Mouse (Mus musculus) 416B (cell line): ENCODE measurements at regions not wholly inside any gene's neighbourhood (a gene's known extent, or its start where the extent isn't known, plus 50 kb on each side); places are given as distances from the start of the nearest gene placed in this dataset.

Source experiments
- DNase-seq: peaks from one replicate; pipeline ENCODE4 v3.0.0; 2011; ENCODE audit warnings: low read depth

DNA sequence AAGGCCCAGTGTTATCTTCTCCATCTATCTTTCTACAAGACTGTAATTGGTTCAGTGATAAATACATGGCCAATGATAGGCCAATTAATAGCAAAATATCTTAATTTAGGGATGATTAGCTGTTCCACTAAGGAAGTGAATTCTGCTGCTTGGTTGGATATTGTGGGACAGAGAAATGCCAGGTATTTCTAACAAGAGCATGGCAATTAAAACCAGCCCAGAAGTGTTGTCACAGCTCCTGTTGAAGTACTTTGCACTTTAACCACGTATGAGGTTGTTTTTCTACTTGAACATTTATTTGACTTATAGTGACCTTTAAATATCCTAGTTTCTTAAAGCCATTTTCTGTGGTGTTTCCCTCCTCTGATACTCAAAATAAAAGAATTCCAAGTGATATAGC, 65.7 kb upstream of the Acsl4 start:
- no peak for DNase-seq

DNA sequence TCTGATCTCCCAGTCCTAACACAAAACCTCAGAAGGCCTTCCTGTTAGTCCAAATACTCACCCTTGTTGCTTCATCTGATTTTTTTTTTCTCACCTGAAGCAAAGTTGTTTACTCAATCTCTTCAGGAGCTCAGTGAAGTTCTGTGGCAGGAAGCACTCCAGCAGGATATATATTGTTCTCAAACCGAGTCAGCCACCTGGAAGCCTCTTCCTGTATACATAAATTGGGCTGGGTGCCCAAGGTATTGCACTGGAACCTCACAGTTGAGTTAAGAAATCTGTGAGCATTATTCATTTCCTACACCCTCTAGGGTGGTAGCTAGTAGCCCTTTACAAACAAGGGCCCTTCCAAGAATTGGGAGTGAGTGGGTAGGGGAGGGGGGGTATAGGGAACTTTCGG, 73.8 kb upstream of the Acsl4 start:
- no peak for DNase-seq

DNA sequence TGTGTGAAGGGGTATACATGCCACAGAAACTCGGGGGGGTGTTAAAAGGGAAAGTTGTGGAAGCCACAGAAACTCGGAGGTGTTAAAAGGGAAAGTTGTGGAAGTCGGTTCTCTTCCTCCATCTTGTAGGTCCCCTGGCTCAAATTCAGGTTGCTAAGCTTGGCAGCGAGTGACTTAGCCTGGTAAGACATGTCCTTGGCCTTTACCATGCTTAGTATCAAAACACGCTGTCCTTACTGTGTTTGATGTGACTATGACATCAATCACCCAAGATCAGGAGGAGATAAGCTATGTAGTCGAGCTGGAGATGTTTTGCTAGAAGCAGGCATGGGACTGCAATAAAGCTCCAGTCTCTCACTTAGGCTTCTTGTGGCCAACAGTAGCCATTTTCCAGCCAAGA, 74.4 kb upstream of the Acsl4 start:
- DNase-seq = no peak

DNA sequence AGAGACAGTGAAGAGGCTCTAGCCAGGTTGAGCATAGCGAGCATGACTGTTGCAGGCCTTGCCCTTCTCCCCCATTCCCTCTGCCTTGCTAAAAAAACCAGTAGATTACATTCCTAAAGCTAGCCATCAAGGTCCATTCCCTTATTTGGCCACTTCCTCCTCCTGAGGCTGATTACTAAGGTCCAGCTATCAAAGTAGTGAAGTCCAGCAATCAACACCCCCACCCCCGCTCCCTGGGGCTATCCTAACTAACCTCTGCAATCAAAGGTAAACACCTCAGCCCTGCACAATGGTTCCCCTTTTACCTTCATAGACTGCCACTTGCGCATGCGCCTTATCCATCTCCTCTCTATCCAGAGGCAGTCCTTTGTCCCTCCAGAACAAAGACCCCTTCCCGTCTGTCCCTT, 77.5 kb upstream of the Acsl4 start:
- DNase-seq = no peak

DNA sequence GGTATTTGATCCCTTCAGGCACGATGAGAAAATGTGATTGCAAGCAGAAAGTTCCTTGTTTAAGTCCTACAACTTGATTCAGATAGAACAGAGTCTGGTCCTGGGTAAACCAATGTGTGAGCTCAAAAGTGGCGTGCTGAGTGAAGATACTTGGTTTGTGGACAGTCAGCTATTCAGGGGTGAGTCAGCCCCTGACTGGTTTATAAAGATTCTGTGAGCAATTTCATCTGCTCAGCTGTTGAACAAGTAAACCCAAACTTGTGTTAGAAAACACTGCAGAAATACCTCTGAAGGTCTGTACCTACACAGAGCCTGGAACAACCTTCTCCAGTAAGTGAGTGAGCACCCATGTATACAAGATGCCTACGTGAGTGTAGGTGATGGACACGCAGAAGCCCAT, 78.1 kb upstream of the Acsl4 start:
- DNase-seq = no peak

DNA sequence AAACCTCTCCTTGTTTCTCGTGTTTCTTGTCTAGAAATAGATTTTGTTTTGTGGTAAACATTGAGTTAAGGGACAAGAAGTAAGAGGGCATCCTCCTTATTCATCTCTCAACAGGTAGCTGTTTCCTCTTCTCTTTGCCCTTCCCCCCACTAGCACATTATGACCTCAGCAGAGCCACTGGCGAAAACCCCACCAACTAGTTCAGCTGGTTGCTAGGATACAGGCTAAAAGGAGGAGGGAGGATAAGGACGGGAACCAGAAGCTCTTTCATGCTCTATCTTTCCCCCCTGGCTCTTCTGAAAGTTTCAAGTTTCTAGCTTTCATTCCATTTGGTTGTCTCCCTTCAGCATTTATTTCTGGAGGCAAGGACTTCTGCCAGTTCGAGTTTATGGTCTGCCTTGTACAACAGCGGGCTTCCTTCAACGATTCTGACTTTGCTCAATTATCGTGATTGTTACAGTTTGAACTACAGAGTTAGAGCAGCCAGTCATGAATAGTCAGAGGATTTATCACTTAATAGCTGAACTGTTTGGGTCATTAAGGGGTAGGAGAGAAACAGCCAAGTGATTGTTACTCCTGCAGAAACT, 78.8 kb upstream of the Acsl4 start:
- no peak for DNase-seq

DNA sequence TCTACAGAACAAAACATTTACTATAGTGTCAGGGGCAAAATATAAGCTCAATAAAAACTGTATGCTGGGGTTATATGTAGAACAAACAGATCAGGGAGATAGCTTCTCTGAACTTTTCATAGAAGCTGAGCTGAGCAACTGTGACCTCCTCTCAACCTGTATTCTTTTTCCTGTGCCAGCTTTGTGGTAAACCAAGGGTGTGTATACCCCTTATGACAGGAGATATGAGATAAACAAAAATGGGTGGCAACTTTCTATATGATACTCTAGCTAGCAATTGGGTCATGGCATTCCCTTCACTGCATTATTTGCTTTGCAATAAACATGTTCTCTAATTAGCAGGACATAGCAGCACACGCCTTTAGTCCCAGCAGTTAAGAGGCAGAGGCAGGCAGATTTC, 79.7 kb upstream of the Acsl4 start:
- DNase-seq = no peak

DNA sequence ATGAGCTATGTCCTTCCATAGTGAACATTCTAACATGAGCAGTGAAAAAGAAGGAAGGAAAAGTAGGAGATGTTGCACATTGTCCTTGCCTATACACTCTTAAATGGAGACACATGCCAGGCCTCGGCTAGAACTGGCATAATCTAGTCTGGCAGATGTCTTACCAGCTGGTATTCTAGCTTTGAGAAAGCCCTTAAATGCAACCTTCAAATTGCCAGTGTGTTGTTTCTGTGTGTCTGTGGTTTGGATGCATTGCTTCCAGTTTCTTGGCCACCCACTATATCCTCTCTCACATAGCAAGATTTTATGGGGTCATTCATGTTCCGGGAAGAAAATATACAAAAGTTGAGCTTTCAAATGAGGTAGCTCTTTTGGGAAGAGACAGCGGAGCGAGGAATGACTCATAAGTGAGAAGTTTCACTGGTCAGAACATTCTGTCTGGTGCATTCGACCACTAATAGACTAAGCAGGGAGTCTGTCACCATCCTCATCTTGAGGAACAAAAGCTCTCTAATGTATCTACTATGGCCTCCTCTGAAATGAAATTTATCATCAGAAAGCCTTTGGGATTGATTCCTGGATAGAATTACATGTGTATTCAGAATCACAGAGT, 91.0 kb upstream of the Acsl4 start:
- DNase-seq = no peak

DNA sequence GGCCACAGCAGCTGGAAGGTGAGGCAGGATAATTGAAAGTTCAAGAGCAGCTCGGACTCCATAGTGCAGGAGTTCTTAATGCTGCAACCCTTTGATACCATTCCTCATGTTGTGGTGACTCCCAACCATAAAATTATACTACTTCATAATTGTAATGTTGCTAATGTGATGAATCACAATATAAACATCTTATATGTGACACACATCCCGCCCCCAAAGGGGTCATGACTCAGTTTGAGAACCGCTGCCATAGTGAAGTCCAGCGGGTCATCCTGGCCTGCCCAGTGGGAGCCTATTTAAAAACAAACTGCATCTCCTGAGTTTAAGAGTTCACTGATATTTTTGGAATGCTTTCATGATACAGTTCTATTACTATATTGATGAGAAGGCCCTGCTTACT, 97.7 kb upstream of the Acsl4 start:
- DNase-seq = no peak

DNA sequence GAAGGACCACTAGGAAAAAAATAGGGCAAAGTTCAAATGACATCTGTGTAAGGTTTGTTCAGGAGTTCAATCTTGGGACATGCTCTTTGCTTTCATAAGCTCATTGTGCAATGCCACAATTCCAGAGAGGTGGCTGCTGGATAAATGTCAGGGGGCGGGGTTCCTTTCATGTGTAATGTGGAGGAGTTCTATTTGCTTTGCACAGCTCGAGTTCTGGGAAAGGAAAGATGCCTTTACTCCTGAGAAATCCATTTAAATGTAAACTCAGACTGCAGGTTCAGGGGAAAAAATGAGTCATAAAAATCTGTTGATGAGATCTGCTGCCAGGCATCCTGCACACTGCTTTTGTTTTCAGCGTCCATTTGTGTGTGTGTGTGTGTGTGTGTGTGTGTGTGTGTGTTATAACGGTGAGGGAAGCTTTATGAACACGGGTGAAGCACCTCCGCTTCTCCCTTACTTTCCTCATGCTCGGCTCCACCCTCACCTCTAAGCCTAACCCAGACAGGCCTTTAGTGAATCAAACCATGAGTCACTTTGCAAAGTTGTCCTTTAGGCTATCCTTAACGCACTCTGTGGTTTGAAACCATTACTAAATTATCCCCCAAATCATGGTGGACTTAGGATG, 99.9 kb upstream of the Acsl4 start:
- peak; percentile 26 for DNase-seq

DNA sequence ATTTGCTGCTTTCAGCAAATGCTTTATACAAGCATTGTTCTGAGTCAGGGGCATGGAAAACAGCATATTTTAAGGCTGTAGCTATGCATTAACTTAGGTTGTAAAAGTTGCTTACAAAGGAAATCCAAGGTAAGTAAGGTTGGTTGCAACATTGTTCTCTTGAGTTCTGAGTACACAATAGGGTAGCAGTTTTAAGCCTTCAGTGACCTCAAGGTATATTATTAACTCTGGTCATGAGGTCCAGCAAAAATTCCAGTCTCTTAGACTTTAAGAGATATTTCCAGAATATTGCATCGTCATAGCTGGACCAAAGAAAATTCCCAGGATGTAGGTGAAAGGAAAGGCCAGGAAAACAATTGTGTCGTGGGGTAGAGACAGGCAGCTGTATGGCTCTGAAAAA, 110.8 kb upstream of the Acsl4 start:
- DNase-seq = no peak

DNA sequence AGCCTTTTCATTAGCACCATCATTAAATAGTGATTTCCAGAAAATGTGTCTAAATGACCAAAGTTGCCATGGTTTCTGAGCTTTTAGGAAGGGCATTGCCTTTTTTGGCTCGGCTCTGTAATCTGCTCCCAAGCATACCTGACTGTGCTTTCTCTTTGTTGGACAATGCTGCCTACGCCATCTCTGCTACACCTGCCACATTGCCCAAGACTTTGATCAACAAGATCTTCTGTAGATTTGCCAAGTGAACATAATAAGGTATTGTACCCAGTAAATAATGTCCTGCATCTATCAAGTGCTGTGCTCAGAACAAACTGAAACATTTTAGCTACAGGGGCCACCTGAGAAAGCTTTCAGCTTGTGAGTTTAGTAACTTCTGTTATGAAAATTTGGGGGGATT, 114.6 kb upstream of the Acsl4 start:
- no peak for DNase-seq

DNA sequence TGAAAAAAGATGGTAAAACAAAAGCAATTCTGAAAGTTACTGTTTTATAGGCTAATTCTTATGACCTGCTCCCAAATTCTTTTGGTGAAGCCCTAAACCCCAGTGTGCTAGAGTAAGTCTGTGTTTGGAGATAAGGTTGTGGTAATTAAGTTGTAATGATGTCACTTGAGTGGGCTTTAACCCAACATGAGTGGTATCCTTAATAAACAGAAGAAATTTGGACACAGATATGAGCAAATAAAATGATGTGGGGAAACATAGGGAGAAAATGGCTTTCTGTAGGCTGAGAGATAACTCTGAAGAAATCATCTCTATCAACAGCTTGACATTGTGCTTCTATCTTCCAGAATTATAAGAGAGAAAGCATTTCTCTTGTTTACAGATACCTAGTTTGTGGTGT, 117.1 kb upstream of the Acsl4 start:
- no peak for DNase-seq

DNA sequence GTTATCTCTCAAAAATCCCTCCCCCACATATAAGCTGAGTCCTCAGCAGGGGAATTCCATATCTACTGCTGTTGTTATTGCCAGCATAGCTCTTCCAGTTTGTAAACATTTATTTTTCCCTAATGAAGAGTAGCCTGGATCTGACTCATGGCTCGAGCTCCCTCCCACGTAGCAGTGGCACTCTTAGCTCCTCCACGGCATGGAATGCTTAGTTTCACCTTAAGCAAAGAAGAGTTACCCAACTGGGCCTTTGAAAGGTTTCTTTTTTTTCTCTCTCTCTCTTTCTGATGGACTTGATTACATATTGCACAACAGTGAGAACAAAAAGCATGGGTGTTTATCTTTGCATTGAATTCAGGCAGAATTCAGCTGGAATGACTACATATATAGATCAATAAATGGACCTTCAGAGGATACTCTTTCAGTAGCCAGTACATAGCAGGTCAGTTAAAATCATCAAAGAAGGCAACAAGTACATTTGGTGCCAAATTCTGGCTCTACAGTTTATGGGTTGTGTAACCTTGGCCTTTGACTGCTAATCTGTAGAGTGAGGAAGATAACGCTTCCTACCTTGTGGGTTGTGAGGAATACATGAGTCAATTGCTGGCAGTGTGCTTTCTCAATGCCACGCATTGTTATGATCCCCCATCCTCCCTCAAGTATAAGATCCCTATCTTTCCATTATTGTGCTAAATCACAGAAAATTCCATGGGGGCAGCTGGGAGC, 126.2 kb upstream of the Acsl4 start:
- peak; percentile 68 for DNase-seq

DNA sequence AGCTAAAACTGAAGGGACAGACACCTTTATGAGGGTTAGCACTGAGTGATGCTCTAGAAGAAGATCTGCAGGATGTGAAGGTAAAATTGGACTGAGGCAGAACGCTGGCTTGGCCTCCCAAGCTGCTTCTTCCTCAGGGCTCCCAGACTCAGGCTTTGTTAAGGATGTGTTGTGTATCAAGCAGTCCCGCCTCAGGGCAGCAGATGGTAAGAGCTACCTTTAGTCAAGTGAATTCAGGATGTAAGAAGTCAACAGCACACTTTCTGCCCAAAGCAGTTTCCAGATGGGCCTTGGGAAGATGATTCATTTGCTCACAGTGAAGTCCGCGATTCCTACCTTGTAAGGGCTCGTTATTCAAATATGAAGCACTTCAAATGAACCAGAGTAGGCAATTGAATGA, 126.9 kb upstream of the Acsl4 start:
- no peak for DNase-seq

DNA sequence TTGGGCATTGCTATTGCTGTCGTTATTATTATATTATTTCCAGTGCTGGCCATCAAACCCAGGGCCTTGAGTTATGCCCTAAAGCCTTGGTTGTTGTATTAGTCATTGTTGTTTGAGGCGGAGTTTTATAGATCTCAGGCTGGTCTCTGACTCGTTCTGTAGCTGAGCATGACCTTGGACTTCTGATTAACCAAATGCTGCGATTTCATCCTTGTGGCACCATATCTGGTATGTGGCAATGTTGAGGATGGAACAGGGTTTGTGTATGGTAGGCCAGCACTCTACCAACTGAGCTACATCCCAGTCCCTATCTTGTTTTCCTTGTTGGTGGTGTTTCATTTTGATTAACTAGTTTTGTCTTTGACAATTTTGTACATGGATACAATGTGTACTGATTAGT, 130.7 kb upstream of the Acsl4 start:
- DNase-seq = peak; percentile 41

DNA sequence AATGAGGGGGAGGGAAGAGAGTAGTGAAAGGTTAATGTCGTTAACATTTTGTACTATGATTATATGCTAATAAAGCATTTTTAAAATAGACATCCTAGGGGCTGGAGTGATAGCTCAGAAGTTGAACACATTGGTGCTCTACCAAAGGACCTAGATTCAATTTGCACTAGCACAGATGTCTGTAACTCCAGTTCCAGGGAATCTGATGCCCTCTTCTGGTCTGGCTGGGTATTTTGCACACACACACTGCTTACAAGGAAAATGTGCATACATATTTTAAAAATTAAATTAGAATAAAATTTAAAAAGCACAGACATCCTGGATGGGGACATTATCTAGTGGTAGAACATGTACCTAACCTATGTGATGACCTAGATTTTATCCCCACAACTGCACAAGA, 136.6 kb upstream of the Acsl4 start:
- DNase-seq = peak; percentile 54

DNA sequence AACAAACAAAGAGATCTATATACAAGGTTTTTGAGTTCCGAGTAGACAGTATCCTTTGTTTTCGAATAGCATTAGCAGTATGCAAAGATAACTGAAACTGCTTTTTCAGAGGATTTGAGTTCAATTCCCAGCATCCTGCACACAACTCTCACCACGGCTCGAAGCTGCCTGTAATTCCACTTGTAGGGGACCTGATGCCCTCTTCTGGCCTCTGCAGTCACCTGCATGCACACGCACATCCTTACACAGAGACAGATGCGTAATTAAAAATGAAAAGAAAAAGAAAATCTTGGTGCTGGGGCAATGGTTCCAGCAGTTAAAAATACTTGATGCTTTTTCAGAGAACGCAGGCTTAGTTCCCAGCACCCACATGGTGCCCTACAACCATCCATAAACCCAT, 139.6 kb upstream of the Acsl4 start:
- peak; percentile 49 for DNase-seq

DNA sequence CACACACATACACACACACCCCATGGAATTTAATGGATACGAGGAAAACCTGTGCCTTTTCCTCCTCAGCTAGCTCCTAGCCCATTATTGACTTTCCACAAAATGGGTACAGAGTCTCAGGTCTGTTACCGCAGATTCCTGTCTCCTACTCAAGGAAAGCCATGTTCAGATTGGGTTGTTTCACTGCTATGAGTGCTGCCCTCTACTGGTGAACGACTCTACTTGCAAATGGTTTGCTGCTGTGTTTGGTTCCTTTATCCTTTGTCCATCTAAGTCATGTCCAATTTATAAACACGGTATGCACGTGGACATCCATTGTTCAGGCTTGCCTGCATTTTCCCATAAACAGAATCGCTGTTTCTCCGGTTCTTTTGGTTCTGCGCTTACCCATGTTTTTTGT, 144.4 kb upstream of the Acsl4 start:
- peak; percentile 68 for DNase-seq

DNA sequence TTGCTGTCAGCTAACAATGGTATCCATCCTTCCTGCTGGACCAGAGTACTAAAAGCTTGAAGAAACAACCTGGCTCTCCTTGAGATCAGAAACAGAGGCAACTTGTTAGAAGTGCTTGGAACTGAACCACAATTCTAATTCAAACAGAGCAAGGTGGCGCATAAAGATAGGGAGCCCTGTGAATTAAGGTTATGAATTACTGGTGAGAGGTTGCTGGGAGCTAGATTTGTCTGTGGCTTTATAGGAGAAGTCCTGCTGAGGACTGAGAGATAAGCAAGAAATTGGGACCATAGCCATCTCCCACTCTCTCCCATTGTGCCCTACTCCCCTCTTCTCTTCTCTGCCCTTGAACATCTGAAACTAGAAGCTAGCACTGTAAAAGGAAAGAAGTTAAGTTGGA, 145.2 kb upstream of the Acsl4 start:
- no peak for DNase-seq

DNA sequence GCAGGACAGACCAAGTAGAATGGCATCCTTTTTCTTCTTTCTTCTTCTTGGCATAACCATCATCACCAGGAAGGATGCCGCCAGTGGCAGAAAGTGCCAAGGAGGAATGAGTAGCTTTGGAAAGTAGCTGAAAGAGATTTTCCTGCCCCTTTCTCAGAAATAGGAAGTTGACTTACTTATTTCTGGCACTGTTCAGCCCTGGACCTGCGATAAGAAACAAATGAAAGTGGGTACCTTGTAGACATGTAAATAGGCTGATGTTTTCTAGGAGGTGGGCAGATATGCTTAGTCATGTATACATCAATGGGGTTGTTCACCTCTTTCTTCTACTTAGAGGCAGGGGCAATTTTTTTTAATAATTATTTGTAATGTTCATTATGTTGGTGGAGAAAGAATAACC, 145.3 kb upstream of the Tmem164 start:
- DNase-seq = no peak

DNA sequence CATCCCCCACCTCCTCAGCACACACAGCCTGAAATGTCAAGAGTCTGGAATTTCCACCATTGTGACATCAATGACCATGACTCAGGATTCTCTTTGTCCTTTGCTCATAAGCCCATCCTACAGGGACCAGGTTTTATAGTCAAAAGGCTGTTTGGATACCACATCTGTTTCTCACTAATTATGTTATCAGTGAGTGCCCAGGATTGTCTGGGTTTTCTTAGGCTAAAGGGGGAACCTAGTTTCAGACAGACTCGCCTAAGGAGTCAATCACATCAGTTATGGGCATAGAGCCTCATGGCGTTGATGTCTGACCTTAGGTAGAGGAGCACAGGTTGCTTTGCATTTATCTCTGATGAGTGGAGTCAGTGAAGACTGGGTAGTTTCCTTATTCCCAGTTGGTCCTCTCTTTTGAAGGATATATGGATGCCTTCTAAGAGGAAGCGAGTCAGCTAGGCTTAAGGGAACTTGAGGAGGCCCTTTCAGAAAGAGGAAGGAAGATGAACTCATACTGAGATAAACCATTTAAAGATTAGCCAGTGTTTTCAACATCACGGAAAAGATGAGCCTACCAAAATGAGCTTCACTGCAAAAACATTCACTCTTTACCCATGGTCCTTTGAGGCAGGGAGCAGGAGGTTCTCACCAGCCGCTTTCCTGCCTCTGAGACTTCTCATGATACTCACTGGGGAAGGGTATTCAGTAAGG, 143.8 kb upstream of the Tmem164 start:
- DNase-seq = peak; percentile 82

DNA sequence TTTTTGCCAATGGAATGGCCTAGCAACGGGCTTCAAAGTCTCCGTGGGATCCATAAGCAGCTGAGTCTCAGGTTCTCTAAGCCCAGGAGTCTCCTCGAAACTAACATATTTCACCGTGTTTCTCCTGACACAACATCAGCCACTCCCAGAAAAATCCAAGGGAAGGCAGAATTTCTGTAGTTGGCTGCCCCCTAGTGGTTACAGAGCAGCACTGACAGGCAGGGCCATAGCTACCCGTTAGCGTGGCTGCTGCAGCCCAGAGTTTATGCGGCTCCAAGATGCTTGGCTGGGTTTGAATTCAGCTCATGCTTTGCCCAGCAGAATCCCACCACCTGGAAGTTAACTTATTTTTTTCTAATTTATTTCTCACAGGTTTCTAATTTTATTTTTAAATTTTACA, 140.9 kb upstream of the Tmem164 start:
- peak; percentile 70 for DNase-seq
